Mouse (Mus musculus) lung, adult 2 months (tissue): ENCODE data around the gene Prkar2b.

Experiments used
- CTCF ChIP-seq: fragments of 200-500 bp; IDR thresholded peaks from 2 replicates; pipeline ENCODE4 v1.5.1; 2011; ENCODE audit warnings: mild to moderate bottlenecking, low read length, control low read depth; ENCODE audit not compliant: insufficient read depth
- POLR2A ChIP-seq: fragments of 200-500 bp; IDR thresholded peaks from 2 replicates; pipeline ENCODE4 v1.6.1; 2011; ENCODE audit warnings: low read depth, mild to moderate bottlenecking, control low read depth, low read length, borderline replicate concordance; ENCODE audit errors: extremely low read depth

GRCm38 (mm10) chr12:32075831-32076715, 15.0 kb upstream of the Prkar2b start:
- TF ChIP-seq CTCF (no peak), POLR2A (no peak)
